Mouse (Mus musculus) thymus, postnatal 4 days (tissue): ENCODE measurements around the gene Rhox12.

Source experiments
- DNase-seq: peaks from one replicate; pipeline ENCODE4 v3.0.0; 2021

Gene Rhox12

DNA sequence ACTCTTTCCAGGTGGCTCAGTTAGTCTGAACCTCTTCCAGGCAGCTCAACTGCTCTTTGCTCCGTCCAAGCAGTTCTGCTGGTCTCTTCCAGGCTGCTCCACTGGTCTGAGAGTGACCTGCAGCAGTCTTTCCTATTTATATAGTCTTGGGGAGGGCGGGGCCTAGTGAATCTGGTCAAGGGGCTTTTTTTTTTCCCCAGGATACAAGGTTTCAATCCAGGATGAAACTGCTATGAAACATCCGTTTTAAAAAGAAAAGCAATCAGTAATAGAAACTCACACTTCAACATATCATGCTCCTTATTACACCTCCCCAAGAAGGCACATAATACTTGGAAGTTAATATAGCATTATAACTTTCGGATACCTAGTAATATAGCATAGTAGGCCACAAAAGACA, at the start of gene Rhox12:
Gene Rhox12 (minus strand): TSS at position 101 of the 400 bp plus-strand sequence.
- DNase-seq, result no peak

- DNase-seq, result no peak
Measured at GRCm38 (mm10) chrX:38159097-38159496, 48.4 kb upstream of the Rhox12 start.

GRCm38 (mm10) chrX:38121478-38121877, 10.8 kb upstream of the Rhox12 start:
- no peak for DNase-seq

- DNase-seq, result no peak
Measured at GRCm38 (mm10) chrX:38120982-38121381, 10.3 kb upstream of the Rhox12 start, which contains the start of gene Rhox13. Gene Rhox13 (plus strand): TSS chrX:38121219.

- no peak for DNase-seq
Measured at GRCm38 (mm10) chrX:38085041-38085440, 25.7 kb downstream of the Rhox12 start, which contains the start of gene Rhox11. Gene Rhox11 (minus strand): TSS chrX:38085141.

DNA sequence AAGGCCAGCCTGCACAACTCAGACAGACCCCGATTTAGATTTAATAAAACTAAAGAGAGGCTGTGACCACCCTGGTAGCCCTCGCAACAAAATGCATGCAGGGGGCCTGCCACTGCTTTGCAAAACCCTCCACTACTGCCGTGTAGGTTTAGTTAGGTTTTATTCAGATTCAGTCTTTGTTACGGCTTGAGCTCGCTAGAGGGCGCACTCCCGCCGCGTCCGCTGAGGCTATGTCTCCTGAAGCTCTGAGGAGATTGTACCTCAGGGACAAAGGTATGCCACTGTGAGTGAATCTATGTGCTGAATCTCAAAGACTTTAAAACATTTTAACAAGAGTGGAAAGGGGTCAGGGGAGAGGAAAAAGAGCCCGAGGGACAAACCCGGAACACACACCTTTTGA, 26.5 kb downstream of the Rhox12 start:
- peak; percentile 58 for DNase-seq

DNA sequence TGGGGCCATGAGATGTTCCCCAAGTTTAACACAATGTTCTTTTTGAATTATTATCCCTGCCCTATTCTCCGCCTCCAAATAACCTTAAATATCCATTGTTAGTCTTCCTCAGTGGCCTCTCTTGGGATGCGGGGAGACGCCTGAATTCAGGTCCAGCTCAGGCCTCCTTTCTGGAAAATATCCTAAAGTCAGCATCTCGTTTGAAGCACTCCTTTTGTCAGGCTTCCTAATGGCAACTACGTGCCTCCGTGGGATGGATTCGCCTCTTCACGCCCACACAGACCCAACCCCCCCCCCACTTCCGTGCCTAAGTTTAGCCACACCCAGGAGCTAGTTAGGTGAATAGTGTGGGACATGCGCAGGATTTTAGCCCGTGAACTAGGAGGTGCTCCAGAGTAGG, 44.5 kb downstream of the Rhox12 start, which contains the start of gene Rhox10:
Gene Rhox10 (plus strand): TSS at position 301 of the 400 bp plus-strand sequence.
- no peak for DNase-seq

- DNase-seq, result peak; percentile 8
Measured at GRCm38 (mm10) chrX:38061544-38061943, 49.2 kb downstream of the Rhox12 start.
